Mouse (Mus musculus): ENCODE data around the gene Olfr47. TPM values are rescaled to one million over a fixed set of nuclear protein-coding genes. Genes with fewer than 3 reads are reported as not detected.

Gene Olfr47
- polyA plus RNA-seq, 1 experiment from 2014 or later, result not detected

Other genes with a start within 250 kb of the Olfr47 start
- not detected in 2 replicates for gene Olfr441, start 125.2 kb upstream of the Olfr47 start, polyA plus RNA-seq (2014; fragmentation: Nextera tagmentation; extraction: Ambion mirVana)
- gene Olfr237-ps1, start 85.0 kb upstream of the Olfr47 start, polyA plus RNA-seq (2014; fragmentation: Nextera tagmentation; extraction: Ambion mirVana), result not detected in 2 replicates
- not detected in 2 replicates for gene Olfr437, start 68.2 kb upstream of the Olfr47 start, polyA plus RNA-seq (2014; fragmentation: Nextera tagmentation; extraction: Ambion mirVana)
- not detected in 2 replicates for gene Olfr13, start 59.4 kb upstream of the Olfr47 start, polyA plus RNA-seq (2014; fragmentation: Nextera tagmentation; extraction: Ambion mirVana)
- gene Olfr435, start 34.4 kb upstream of the Olfr47 start, polyA plus RNA-seq (2014; fragmentation: Nextera tagmentation; extraction: Ambion mirVana), result not detected in 2 replicates
- gene Olfr434, start 18.5 kb upstream of the Olfr47 start, polyA plus RNA-seq (2014; fragmentation: Nextera tagmentation; extraction: Ambion mirVana), result not detected in 2 replicates
- gene Arhgef5, start 34.1 kb downstream of the Olfr47 start, polyA plus RNA-seq (2014; fragmentation: Nextera tagmentation; extraction: Ambion mirVana), result 2.7 and 2.8 TPM in 2 replicates
- gene Nobox, start 78.0 kb downstream of the Olfr47 start, polyA plus RNA-seq (2014; fragmentation: Nextera tagmentation; extraction: Ambion mirVana), result not detected in 2 replicates